Comparison of ENCODE assay signal across 12 mouse cellular contexts in the genomic region with DNA sequence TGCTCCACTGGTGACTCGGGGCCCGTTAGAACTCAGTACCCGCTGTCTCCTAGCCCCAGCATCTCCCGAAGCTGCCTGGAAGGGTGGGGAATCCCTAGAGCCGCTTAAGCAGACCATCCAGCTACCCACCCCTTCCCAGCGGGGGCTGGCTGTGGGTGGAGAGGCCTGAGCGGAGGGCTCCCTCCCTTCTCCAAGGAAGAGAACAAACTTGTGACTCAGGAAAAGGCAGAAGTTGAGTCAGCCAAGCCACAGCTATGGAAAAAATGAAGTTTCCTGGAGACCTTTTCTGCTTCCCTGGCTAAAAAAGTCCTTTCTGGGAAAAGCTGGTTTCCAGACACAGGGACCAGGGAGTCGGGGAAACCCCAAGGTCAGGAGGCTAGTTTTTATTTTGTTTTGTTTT. TPM values are rescaled to one million over a fixed set of nuclear protein-coding genes. Genes with fewer than 3 reads are reported as not detected.
A peak's percentile ranks its signal among the peaks of the same experiment; 100 is the strongest.
DNase-seq lines count a peak whose midpoint lies in the region; ATAC-seq and TF ChIP-seq lines count a peak whose summit lies in the region.
"Had no signal": no experiment of that assay in that cellular context is flagged by ENCODE, and none has a peak within 500 bp of the region (broad histone marks: within the 10 kb centered on the region; RNA-seq: fewer than 3 reads in every experiment).

No protein-coding gene starts in this region.

- ATAC-seq in embryonic facial prominence, embryonic 14.5 days (ENCODE audit: low read depth) = no peak
- no peak for ATAC-seq in lung, postnatal 0 days
- no peak for ATAC-seq in forebrain, embryonic 16.5 days
- ATAC-seq: intestine, embryonic 16.5 days; midbrain, embryonic 13.5 days had no signal

- H3K9ac ChIP-seq in embryonic facial prominence, embryonic 14.5 days (ENCODE audit: low read depth, low read length) = no peak overlapping the region
- H3K9ac ChIP-seq in lung, postnatal 0 days (replicated peaks; ENCODE audit: low read depth) = no peak overlapping the region
- no peak overlapping the region for H3K9ac ChIP-seq in forebrain, embryonic 16.5 days (replicated peaks; ENCODE audit: low read depth, low read length)
- H3K9ac ChIP-seq: heart, embryonic 13.5 days; midbrain, embryonic 13.5 days had no signal

- peak; percentile 45 for DNase-seq in embryonic facial prominence, embryonic 14.5 days (ENCODE audit: low spot score)
- DNase-seq in embryonic facial prominence, embryonic 10.5 days (ENCODE audit: low spot score) = no peak
- DNase-seq in lung, postnatal 0 days (ENCODE audit: low spot score) = peak; percentile 52
- no peak for DNase-seq in lung, adult 2 months
- DNase-seq in gastrocnemius, postnatal 14 days = peak; percentile 71
- peak; percentile 13 for DNase-seq in lung, postnatal 25 days (ENCODE audit: low spot score)
- no peak for DNase-seq in retina, embryonic 14.5 days (ENCODE audit: low spot score)
- DNase-seq: cerebellum, adult 2 months had no signal

- TF ChIP-seq POLR2A in lung, adult 2 months (IDR thresholded peaks at IDR 0.05; ENCODE audit: borderline replicate concordance, extremely low read depth, low read depth, low read length) = no peak

- intact Hi-C loops in gastrocnemius, postnatal 14 days (cut with DNase I; ENCODE audit: low total_unique reads) = no loop called here

- no peak overlapping the region for H3K4me2 ChIP-seq in embryonic facial prominence, embryonic 14.5 days (ENCODE audit: low read depth, low read length)
- no peak overlapping the region for H3K4me2 ChIP-seq in lung, postnatal 0 days (replicated peaks; ENCODE audit: low read depth, low read length)
- no peak overlapping the region for H3K4me2 ChIP-seq in forebrain, embryonic 16.5 days (ENCODE audit: low read length)
- H3K4me2 ChIP-seq: heart, embryonic 13.5 days; midbrain, embryonic 13.5 days had no signal

- H3K9me3 ChIP-seq in embryonic facial prominence, embryonic 14.5 days (ENCODE audit: control insufficient read depth, low read length) = no peaks in the 10 kb centered on the region
- H3K9me3 ChIP-seq in embryonic facial prominence, embryonic 10.5 days = no peaks in the 10 kb centered on the region
- no peaks in the 10 kb centered on the region for H3K9me3 ChIP-seq in lung, postnatal 0 days (ENCODE audit: low read length)
- no peaks in the 10 kb centered on the region for H3K9me3 ChIP-seq in forebrain, embryonic 16.5 days (ENCODE audit: control insufficient read depth, low read length)
- H3K9me3 ChIP-seq: heart, embryonic 13.5 days; midbrain, embryonic 13.5 days had no signal

- H3K27ac ChIP-seq in embryonic facial prominence, embryonic 14.5 days (replicated peaks; ENCODE audit: low read depth, low read length) = no peak overlapping the region
- no peak overlapping the region for H3K27ac ChIP-seq in embryonic facial prominence, embryonic 10.5 days (replicated peaks)
- no peak overlapping the region for H3K27ac ChIP-seq in lung, postnatal 0 days (ENCODE audit: low read length)
- no peak overlapping the region for H3K27ac ChIP-seq in forebrain, embryonic 16.5 days (ENCODE audit: low read length)
- H3K27ac ChIP-seq: heart, embryonic 13.5 days; midbrain, embryonic 13.5 days had no signal

- 18% methylated on average over 8 of the region's 8 CpGs for WGBS in embryonic facial prominence, embryonic 14.5 days
- 21% methylated on average over 8 of the region's 8 CpGs for WGBS in embryonic facial prominence, embryonic 10.5 days
- WGBS in lung, postnatal 0 days = 19% methylated on average over 8 of the region's 8 CpGs
- WGBS in lung, adult 2 months = 21% methylated on average over 8 of the region's 8 CpGs
- 20% methylated on average over 8 of the region's 8 CpGs for WGBS in forebrain, embryonic 16.5 days

- peaks cover 10% of the 10 kb centered on the region for H3K4me1 ChIP-seq in embryonic facial prominence, embryonic 14.5 days (ENCODE audit: control insufficient read depth, insufficient read depth, low read length)
- peaks cover 21% of the 10 kb centered on the region for H3K4me1 ChIP-seq in embryonic facial prominence, embryonic 10.5 days
- peaks cover 2% of the 10 kb centered on the region; the same call in 1 of the 2 replicates for H3K4me1 ChIP-seq in lung, postnatal 0 days (ENCODE audit: insufficient read depth, low read depth, low read length)
- H3K4me1 ChIP-seq in lung, adult 2 months (ENCODE audit: control insufficient read depth, insufficient read depth, low read length) = no peaks in the 10 kb centered on the region; the same call in 1 of the 2 replicates
- peaks cover 12% of the 10 kb centered on the region for H3K4me1 ChIP-seq in forebrain, embryonic 16.5 days (replicated peaks; ENCODE audit: control insufficient read depth, insufficient read depth, low read length)

- TF ChIP-seq EP300 in lung, postnatal 0 days (IDR thresholded peaks at IDR 0.05) = no peak

- TF ChIP-seq CTCF in lung, postnatal 0 days (IDR thresholded peaks at IDR 0.05) = no peak
- no peak for TF ChIP-seq CTCF in lung, adult 2 months (IDR thresholded peaks at IDR 0.05; ENCODE audit: insufficient read depth, low read length)

- no peak overlapping the region for H3K4me3 ChIP-seq in embryonic facial prominence, embryonic 14.5 days (ENCODE audit: low read depth, low read length)
- no peak overlapping the region for H3K4me3 ChIP-seq in embryonic facial prominence, embryonic 10.5 days
- H3K4me3 ChIP-seq in lung, postnatal 0 days (ENCODE audit: low read depth, low read length) = no peak overlapping the region
- H3K4me3 ChIP-seq in lung, adult 2 months (replicated peaks; ENCODE audit: extremely low read depth, low read depth, low read length) = no peak overlapping the region
- H3K4me3 ChIP-seq in forebrain, embryonic 16.5 days (replicated peaks; ENCODE audit: low read length) = no peak overlapping the region
- H3K4me3 ChIP-seq: heart, embryonic 13.5 days; midbrain, embryonic 13.5 days had no signal

- 0 out of 2 replicates have a peak, but pooled peaks cover 5% of the 10 kb centered on the region for H3K27me3 ChIP-seq in embryonic facial prominence, embryonic 14.5 days (replicated peaks; ENCODE audit: control insufficient read depth, insufficient read depth, low read length)
- peaks cover 21% of the 10 kb centered on the region for H3K27me3 ChIP-seq in embryonic facial prominence, embryonic 10.5 days (replicated peaks; ENCODE audit: low read depth, poor library complexity, severe bottlenecking)
- no peaks in the 10 kb centered on the region for H3K27me3 ChIP-seq in lung, postnatal 0 days (replicated peaks; ENCODE audit: insufficient read depth, low read length)
- peaks cover 11% of the 10 kb centered on the region; the same call in 1 of the 2 replicates for H3K27me3 ChIP-seq in forebrain, embryonic 16.5 days (replicated peaks; ENCODE audit: control insufficient read depth, insufficient read depth, low read length)

- H3K36me3 ChIP-seq in embryonic facial prominence, embryonic 14.5 days (ENCODE audit: control insufficient read depth, insufficient read depth, low read length) = no peaks in the 10 kb centered on the region
- no peaks in the 10 kb centered on the region for H3K36me3 ChIP-seq in embryonic facial prominence, embryonic 10.5 days (replicated peaks)
- no peaks in the 10 kb centered on the region for H3K36me3 ChIP-seq in lung, postnatal 0 days (ENCODE audit: insufficient read depth, low read length)
- H3K36me3 ChIP-seq in forebrain, embryonic 16.5 days (ENCODE audit: control insufficient read depth, insufficient read depth) = no peaks in the 10 kb centered on the region
- H3K36me3 ChIP-seq: heart, embryonic 13.5 days; midbrain, embryonic 13.5 days had no signal

RNA-seq across cellular contexts. Expression of gene Plekhf1, which starts 2.5 kb away (rescaled TPM):
- polyA plus RNA-seq in embryonic facial prominence, embryonic 14.5 days (2014; fragmentation: Nextera tagmentation; extraction: Ambion mirVana) = 4.5 and 5.1 TPM in 2 replicates
- polyA plus RNA-seq in embryonic facial prominence, embryonic 10.5 days (2016; fragmentation: Nextera tagmentation; extraction: Ambion mirVana) = 3.0 and 3.3 TPM in 2 replicates
- polyA plus RNA-seq in lung, postnatal 0 days (2015; fragmentation: Nextera tagmentation; extraction: Ambion mirVana) = 2.5 and 3.9 TPM in 2 replicates
- 3.2 and 4.4 TPM in 2 replicates for polyA plus RNA-seq in lung, adult 2 months (2012; rRNA removed)
- total RNA-seq in gastrocnemius, postnatal 14 days (2021) = 1 to 10 TPM; 4.9 to 9.7 TPM
- 0.42 and 0.71 TPM in 2 replicates for polyA plus RNA-seq in forebrain, embryonic 16.5 days (2015; fragmentation: Nextera tagmentation; extraction: Ambion mirVana)

RNA-seq across cellular contexts. Expression of gene Pop4, which starts 40.9 kb away (rescaled TPM):
- polyA plus RNA-seq in embryonic facial prominence, embryonic 14.5 days (2014; fragmentation: Nextera tagmentation; extraction: Ambion mirVana) = 56.8 and 62.0 TPM in 2 replicates
- polyA plus RNA-seq in embryonic facial prominence, embryonic 10.5 days (2016; fragmentation: Nextera tagmentation; extraction: Ambion mirVana) = 84.2 and 92.7 TPM in 2 replicates
- 28.3 and 28.5 TPM in 2 replicates for polyA plus RNA-seq in lung, postnatal 0 days (2015; fragmentation: Nextera tagmentation; extraction: Ambion mirVana)
- 5.1 and 9.2 TPM in 2 replicates for polyA plus RNA-seq in lung, adult 2 months (2012; rRNA removed)
- 10 to 100 TPM; 11.2 to 11.7 TPM for total RNA-seq in gastrocnemius, postnatal 14 days (2021)
- 88.1 and 91.0 TPM in 2 replicates for polyA plus RNA-seq in forebrain, embryonic 16.5 days (2015; fragmentation: Nextera tagmentation; extraction: Ambion mirVana)

RNA-seq across cellular contexts. Expression of gene 1600014C10Rik, which starts 47.3 kb away (rescaled TPM):
- polyA plus RNA-seq in embryonic facial prominence, embryonic 14.5 days (2014; fragmentation: Nextera tagmentation; extraction: Ambion mirVana) = 15.6 and 17.5 TPM in 2 replicates
- 15.5 and 17.4 TPM in 2 replicates for polyA plus RNA-seq in embryonic facial prominence, embryonic 10.5 days (2016; fragmentation: Nextera tagmentation; extraction: Ambion mirVana)
- polyA plus RNA-seq in lung, postnatal 0 days (2015; fragmentation: Nextera tagmentation; extraction: Ambion mirVana) = 15.0 and 16.0 TPM in 2 replicates
- 12.2 and 16.4 TPM in 2 replicates for polyA plus RNA-seq in lung, adult 2 months (2012; rRNA removed)
- 10 to 100 TPM; 15.8 to 17.9 TPM for total RNA-seq in gastrocnemius, postnatal 14 days (2021)
- 17.7 and 18.7 TPM in 2 replicates for polyA plus RNA-seq in forebrain, embryonic 16.5 days (2015; fragmentation: Nextera tagmentation; extraction: Ambion mirVana)

Comparison
In these comparisons a context has a peak if more than half of its experiments do, and no peak if none do; other contexts are left out.
1. DNase-seq: peak in embryonic facial prominence, embryonic 14.5 days (single experiment), lung, postnatal 0 days (single experiment), gastrocnemius, postnatal 14 days (single experiment) and lung, postnatal 25 days (single experiment); none in embryonic facial prominence, embryonic 10.5 days (single experiment), lung, adult 2 months (single experiment) and retina, embryonic 14.5 days (single experiment).